Mouse (Mus musculus): ENCODE data around the gene Dnase2b. TPM values are rescaled to one million over a fixed set of nuclear protein-coding genes. Genes with fewer than 3 reads are reported as not detected.

The Dnase2b gene
- total and polyA plus RNA-seq, 2 experiments from 2014 or later: not detected

DNA sequence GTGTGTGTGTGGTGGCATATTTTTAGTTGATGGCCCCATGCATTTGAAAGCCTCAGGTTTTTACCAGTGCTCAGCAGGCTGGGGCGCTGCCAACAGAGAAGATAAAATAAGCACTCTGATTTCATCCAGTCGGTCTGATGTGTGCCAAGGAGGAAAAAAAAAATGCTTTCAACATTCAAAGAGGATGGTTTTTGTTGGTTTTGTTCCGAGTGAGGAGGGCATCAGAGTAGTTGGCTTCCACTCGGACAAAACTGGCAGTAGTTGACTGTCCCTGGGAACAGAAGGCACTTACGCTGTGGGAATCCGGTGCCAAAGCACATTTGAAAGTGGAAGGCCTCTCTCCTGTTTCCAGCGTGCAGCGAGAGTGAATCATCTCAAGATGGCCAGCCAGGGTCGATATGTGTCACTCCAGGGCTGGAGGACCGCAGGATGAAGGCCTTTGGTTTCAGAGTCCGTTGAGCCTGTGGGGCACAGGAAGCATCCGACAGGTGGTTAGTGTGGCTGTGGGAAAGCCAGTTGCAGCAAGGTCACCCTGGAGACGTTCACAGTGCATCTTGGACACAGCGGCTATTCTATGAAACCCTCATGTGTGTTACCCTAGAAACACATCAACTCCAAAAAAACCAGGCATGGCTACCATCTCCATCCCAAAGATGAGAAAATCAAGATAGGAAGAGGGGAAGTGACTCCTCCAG lies 5.3 kb upstream of the Dnase2b start:
- Histone ChIP-seq H3K4me1 (ENCODE audit: insufficient read depth, low read length) (no peaks in the 10 kb centered on the region), H3K4me3 (ENCODE audit: low read depth, low read length) (no peak overlapping the region), H3K9me3 (ENCODE audit: low read length) (no peaks in the 10 kb centered on the region), H3K9ac (replicated peaks; ENCODE audit: low read length, poor library complexity, severe bottlenecking) (no peak overlapping the region), H3K27me3 (ENCODE audit: insufficient read depth, low read length) (no peaks in the 10 kb centered on the region), H3K36me3 (ENCODE audit: insufficient read depth, low read length) (no peaks in the 10 kb centered on the region), H3K4me2 (ENCODE audit: low read depth, low read length, poor library complexity, severe bottlenecking) (no peak overlapping the region), H3K27ac (ENCODE audit: low read depth, low read length) (no peak overlapping the region)
- DNase-seq (ENCODE audit: low spot score) (peak; percentile 70), ATAC-seq (ENCODE audit: low FRiP score) (no peak; the same call in 1 of the 2 replicates)
- 77% methylated on average over 14 of the region's 14 CpGs for WGBS
- TF ChIP-seq CTCF (IDR thresholded peaks at IDR 0.05): no peak

GRCm38 (mm10) chr3:146620101-146620500 lies 4.7 kb upstream of the Dnase2b start:
- H3K27ac ChIP-seq (ENCODE audit: low read depth, low read length): no peak overlapping the region
- ATAC-seq (ENCODE audit: low FRiP score): no peak
- H3K9ac ChIP-seq (replicated peaks; ENCODE audit: low read length, poor library complexity, severe bottlenecking): no peak overlapping the region
- no peak for TF ChIP-seq CTCF (IDR thresholded peaks at IDR 0.05)
- H3K36me3 ChIP-seq (ENCODE audit: insufficient read depth, low read length): no peaks in the 10 kb centered on the region
- no peaks in the 10 kb centered on the region for H3K4me1 ChIP-seq (ENCODE audit: insufficient read depth, low read length)
- no peak for DNase-seq (ENCODE audit: low spot score)
- 83% methylated on average over 10 of the region's 10 CpGs for WGBS
- H3K9me3 ChIP-seq (ENCODE audit: low read length): no peaks in the 10 kb centered on the region
- H3K27me3 ChIP-seq (ENCODE audit: insufficient read depth, low read length): no peaks in the 10 kb centered on the region
- no peak overlapping the region for H3K4me2 ChIP-seq (ENCODE audit: low read depth, low read length, poor library complexity, severe bottlenecking)
- no peak overlapping the region for H3K4me3 ChIP-seq (ENCODE audit: low read depth, low read length)

DNA sequence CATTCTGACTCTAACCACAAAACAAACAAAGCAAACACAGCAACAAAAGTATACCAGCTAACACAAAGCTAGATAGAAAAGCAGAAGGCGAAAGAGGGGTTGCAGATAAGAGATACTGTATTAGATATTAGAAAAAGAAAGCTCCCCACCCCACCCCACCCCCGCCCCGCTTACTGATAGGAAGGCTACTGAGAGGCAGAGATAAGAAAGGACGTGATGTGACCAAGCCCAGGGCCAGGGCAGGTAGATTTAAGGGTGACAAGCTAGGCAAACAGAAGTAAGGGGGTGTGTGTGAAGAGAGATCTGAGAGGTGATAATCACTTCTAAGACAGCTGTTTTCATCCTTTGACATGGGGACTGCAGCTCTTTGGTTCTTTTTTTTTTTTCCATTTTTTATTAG lies 3.0 kb upstream of the Dnase2b start:
- no peak for DNase-seq (ENCODE audit: low spot score)
- no peak for TF ChIP-seq CTCF (IDR thresholded peaks at IDR 0.05)
- Histone ChIP-seq H3K27me3 (ENCODE audit: insufficient read depth, low read length) (no peaks in the 10 kb centered on the region), H3K4me3 (ENCODE audit: low read depth, low read length) (no peak overlapping the region), H3K27ac (ENCODE audit: low read depth, low read length) (no peak overlapping the region), H3K4me2 (ENCODE audit: low read depth, low read length, poor library complexity, severe bottlenecking) (no peak overlapping the region), H3K9ac (replicated peaks; ENCODE audit: low read length, poor library complexity, severe bottlenecking) (no peak overlapping the region), H3K36me3 (ENCODE audit: insufficient read depth, low read length) (no peaks in the 10 kb centered on the region), H3K4me1 (ENCODE audit: insufficient read depth, low read length) (no peaks in the 10 kb centered on the region), H3K9me3 (ENCODE audit: low read length) (no peaks in the 10 kb centered on the region)
- no peak for ATAC-seq (ENCODE audit: low FRiP score)
- 83% methylated on average over 4 of the region's 4 CpGs for WGBS

DNA sequence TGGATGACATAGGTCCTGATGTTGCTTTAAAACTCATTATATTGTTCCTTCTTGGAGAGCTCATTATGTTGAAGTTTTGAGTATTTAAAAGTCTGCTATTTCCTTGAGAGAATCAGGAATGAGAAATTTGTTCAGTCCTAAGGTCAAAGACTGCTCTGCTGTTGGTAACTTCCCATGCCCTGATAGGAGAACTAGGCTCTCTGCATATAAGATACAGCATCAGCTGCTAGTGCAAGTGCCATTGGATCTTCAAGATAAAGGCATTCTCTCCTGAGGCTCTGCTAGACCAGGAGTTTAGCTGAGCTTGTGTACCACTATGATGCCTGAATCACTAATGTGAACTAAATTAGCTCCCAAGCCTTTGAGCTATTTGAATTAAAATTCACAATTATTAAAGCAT lies 2.5 kb upstream of the Dnase2b start:
- Histone ChIP-seq H3K4me2 (ENCODE audit: low read depth, low read length, poor library complexity, severe bottlenecking) (no peak overlapping the region), H3K36me3 (ENCODE audit: insufficient read depth, low read length) (no peaks in the 10 kb centered on the region), H3K9ac (replicated peaks; ENCODE audit: low read length, poor library complexity, severe bottlenecking) (no peak overlapping the region), H3K27ac (ENCODE audit: low read depth, low read length) (no peak overlapping the region), H3K27me3 (ENCODE audit: insufficient read depth, low read length) (no peaks in the 10 kb centered on the region), H3K4me3 (ENCODE audit: low read depth, low read length) (no peak overlapping the region), H3K4me1 (ENCODE audit: insufficient read depth, low read length) (no peaks in the 10 kb centered on the region), H3K9me3 (ENCODE audit: low read length) (no peaks in the 10 kb centered on the region)
- TF ChIP-seq CTCF (IDR thresholded peaks at IDR 0.05): no peak
- ATAC-seq (ENCODE audit: low FRiP score) (no peak), DNase-seq (ENCODE audit: low spot score) (no peak)

DNA sequence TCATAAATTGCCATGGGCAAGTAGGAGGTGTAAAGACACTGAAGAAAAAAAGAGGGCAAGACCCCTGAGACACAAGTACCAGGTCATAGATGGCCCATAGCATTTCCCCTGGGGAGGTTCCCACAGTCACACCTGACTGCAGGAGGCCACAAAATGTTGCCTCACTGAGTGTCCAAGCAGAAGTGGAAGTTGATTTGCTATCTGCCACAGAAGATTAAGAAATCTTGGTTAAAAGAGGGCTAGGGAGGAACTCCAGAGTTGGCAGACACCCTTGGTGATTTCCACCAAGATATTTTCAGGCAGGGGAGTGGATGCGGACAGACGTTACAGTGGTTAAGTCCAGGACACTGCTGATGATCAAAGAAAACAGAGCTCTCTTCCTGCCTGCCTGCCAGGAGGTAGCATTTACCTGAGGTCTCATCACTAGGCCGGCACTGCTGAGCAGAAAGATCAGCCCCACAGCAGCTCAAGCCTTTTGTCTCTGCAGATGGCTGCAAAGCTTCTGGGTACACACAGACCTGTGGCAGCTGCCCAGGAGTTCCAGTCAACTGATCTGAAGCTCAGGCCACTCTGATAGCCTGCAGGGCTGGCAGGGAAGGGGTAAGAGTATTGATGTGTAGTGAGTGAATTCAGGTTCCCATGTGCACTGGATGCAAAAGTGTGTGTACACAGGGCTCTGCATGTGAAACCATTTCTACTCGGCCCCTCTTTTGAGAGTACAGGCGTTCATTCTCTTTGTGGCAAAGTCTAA lies 1.3 kb upstream of the Dnase2b start:
- no peak for TF ChIP-seq CTCF (IDR thresholded peaks at IDR 0.05)
- Histone ChIP-seq H3K9ac (replicated peaks; ENCODE audit: low read length, poor library complexity, severe bottlenecking) (no peak overlapping the region), H3K4me3 (ENCODE audit: low read depth, low read length) (no peak overlapping the region), H3K27ac (ENCODE audit: low read depth, low read length) (no peak overlapping the region), H3K4me1 (ENCODE audit: insufficient read depth, low read length) (no peaks in the 10 kb centered on the region), H3K4me2 (ENCODE audit: low read depth, low read length, poor library complexity, severe bottlenecking) (no peak overlapping the region), H3K9me3 (ENCODE audit: low read length) (no peaks in the 10 kb centered on the region), H3K27me3 (ENCODE audit: insufficient read depth, low read length) (no peaks in the 10 kb centered on the region), H3K36me3 (ENCODE audit: insufficient read depth, low read length) (no peaks in the 10 kb centered on the region)
- no peak for DNase-seq (ENCODE audit: low spot score)
- ATAC-seq (ENCODE audit: low FRiP score): no peak
- WGBS: 71% methylated on average over 5 of the region's 5 CpGs

GRCm38 (mm10) chr3:146611821-146612220 lies 3.6 kb downstream of the Dnase2b start:
- H3K4me2 ChIP-seq (ENCODE audit: low read depth, low read length, poor library complexity, severe bottlenecking): no peak overlapping the region

More at GRCm38 (mm10) chr3:146611821-146612220, 3.6 kb downstream of the Dnase2b start:
- Histone ChIP-seq H3K9ac (replicated peaks; ENCODE audit: low read length, poor library complexity, severe bottlenecking) (no peak overlapping the region), H3K9me3 (ENCODE audit: low read length) (no peaks in the 10 kb centered on the region), H3K4me1 (ENCODE audit: insufficient read depth, low read length) (peaks cover 6% of the 10 kb centered on the region), H3K27me3 (ENCODE audit: insufficient read depth, low read length) (no peaks in the 10 kb centered on the region), H3K36me3 (ENCODE audit: insufficient read depth, low read length) (no peaks in the 10 kb centered on the region), H3K27ac (ENCODE audit: low read depth, low read length) (no peak overlapping the region), H3K4me3 (ENCODE audit: low read depth, low read length) (no peak overlapping the region)
- no peak for DNase-seq (ENCODE audit: low spot score)
- WGBS: 80% methylated on average over 4 of the region's 4 CpGs
- no peak for TF ChIP-seq CTCF (IDR thresholded peaks at IDR 0.05)
- ATAC-seq (ENCODE audit: low FRiP score): no peak
